In the genomic region with DNA sequence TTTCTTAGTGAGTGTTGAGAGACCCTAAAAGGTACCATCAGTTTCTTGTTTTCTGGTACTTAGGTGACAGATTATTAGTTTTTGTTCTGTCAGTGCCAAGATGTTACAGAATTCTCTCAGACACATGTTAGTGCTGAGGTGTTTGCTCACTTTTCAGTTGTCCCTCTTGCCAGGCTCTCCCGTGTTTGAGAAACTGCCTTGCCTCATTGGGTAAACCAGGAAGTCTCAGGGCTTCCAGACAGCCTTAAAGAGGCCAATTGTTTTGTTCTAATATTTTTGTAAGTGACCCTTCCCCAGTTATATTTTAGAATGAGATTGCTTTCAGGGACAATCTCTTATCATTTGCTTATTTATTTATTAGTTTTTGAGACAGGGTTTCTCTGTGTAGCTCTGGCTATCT, we compare ENCODE assay signal across 8 mouse cellular contexts. TPM values are rescaled to one million over a fixed set of nuclear protein-coding genes. Genes with fewer than 3 reads are reported as not detected.
DNase-seq lines count a peak whose midpoint lies in the region; ATAC-seq and TF ChIP-seq lines count a peak whose summit lies in the region.

No protein-coding gene starts in this region.

- H3K4me3 ChIP-seq in liver, adult 2 months (ENCODE audit: insufficient read depth, low read depth, low read length) = no peak overlapping the region; the same call in 1 of the 2 replicates
- peak overlapping the region; percentile 94 for H3K4me3 ChIP-seq in forebrain, embryonic 13.5 days
- peak overlapping the region; percentile 97; the same call in 1 of the 2 replicates for H3K4me3 ChIP-seq in limb, embryonic 14.5 days (replicated peaks; ENCODE audit: low read length)
- H3K4me3 ChIP-seq in neural tube, embryonic 14.5 days (ENCODE audit: low read depth, low read length) = peak overlapping the region; percentile 90

- peaks cover 3% of the 10 kb centered on the region; the same call in 1 of the 2 replicates for H3K36me3 ChIP-seq in liver, adult 2 months (ENCODE audit: control insufficient read depth, insufficient read depth, low read length)
- H3K36me3 ChIP-seq in forebrain, embryonic 13.5 days (ENCODE audit: poor library complexity, severe bottlenecking) = peaks cover 6% of the 10 kb centered on the region
- H3K36me3 ChIP-seq in limb, embryonic 14.5 days (ENCODE audit: control insufficient read depth, insufficient read depth, low read length) = peaks cover 10% of the 10 kb centered on the region
- H3K36me3 ChIP-seq in neural tube, embryonic 14.5 days (ENCODE audit: control insufficient read depth, insufficient read depth, low read length) = peaks cover 4% of the 10 kb centered on the region; the same call in 1 of the 2 replicates

- peak overlapping the region; percentile 79 for H3K4me2 ChIP-seq in forebrain, embryonic 13.5 days
- H3K4me2 ChIP-seq in limb, embryonic 14.5 days (replicated peaks; ENCODE audit: low read depth, low read length, severe bottlenecking) = peak overlapping the region; percentile 79; the same call in 1 of the 2 replicates
- peak overlapping the region; percentile 95 for H3K4me2 ChIP-seq in neural tube, embryonic 14.5 days (ENCODE audit: low read depth, low read length)

- H3K9me3 ChIP-seq in forebrain, embryonic 13.5 days (replicated peaks) = no peaks in the 10 kb centered on the region
- no peaks in the 10 kb centered on the region for H3K9me3 ChIP-seq in limb, embryonic 14.5 days (ENCODE audit: control insufficient read depth, low read length)
- H3K9me3 ChIP-seq in neural tube, embryonic 14.5 days (ENCODE audit: control insufficient read depth, low read length) = no peaks in the 10 kb centered on the region

- no peak for TF ChIP-seq CTCF in liver, adult 2 months (IDR thresholded peaks at IDR 0.05; ENCODE audit: low read depth, low read length)

- DNase-seq in liver, adult 2 months (ENCODE audit: extremely low read depth, low read depth, low spot score) = peak; percentile 90
- no peak for DNase-seq in liver
- DNase-seq in limb, embryonic 14.5 days (ENCODE audit: low spot score) = no peak
- no peak for DNase-seq in left cerebral cortex, postnatal 4 days
- no peak for DNase-seq in kidney, adult 11 months

- H3K4me1 ChIP-seq in liver, adult 2 months (ENCODE audit: control insufficient read depth, insufficient read depth, low read length) = peaks cover 21% of the 10 kb centered on the region
- H3K4me1 ChIP-seq in forebrain, embryonic 13.5 days = peaks cover 46% of the 10 kb centered on the region
- peaks cover 13% of the 10 kb centered on the region for H3K4me1 ChIP-seq in limb, embryonic 14.5 days (ENCODE audit: control insufficient read depth, insufficient read depth, low read length)
- H3K4me1 ChIP-seq in neural tube, embryonic 14.5 days (ENCODE audit: control insufficient read depth, insufficient read depth, low read length) = peaks cover 37% of the 10 kb centered on the region

- ATAC-seq in forebrain, embryonic 13.5 days = no peak
- ATAC-seq in limb, embryonic 14.5 days (ENCODE audit: low FRiP score, low read depth) = no peak
- no peak for ATAC-seq in neural tube, embryonic 14.5 days (ENCODE audit: low read depth)
- no peak for ATAC-seq in activated CD4-positive, CD25-positive, alpha-beta regulatory T cell, adult 4 months

- peak overlapping the region; percentile 38 for H3K27ac ChIP-seq in liver, adult 2 months (replicated peaks; ENCODE audit: insufficient read depth, low read depth, low read length)
- no peak overlapping the region for H3K27ac ChIP-seq in forebrain, embryonic 13.5 days
- H3K27ac ChIP-seq in limb, embryonic 14.5 days (replicated peaks; ENCODE audit: low read depth, low read length) = no peak overlapping the region
- no peak overlapping the region for H3K27ac ChIP-seq in neural tube, embryonic 14.5 days (ENCODE audit: low read depth, low read length)

- no peak for TF ChIP-seq POLR2A in liver, adult 2 months (IDR thresholded peaks at IDR 0.05; ENCODE audit: extremely low read depth, insufficient read depth, low read length)
- TF ChIP-seq POLR2A in limb, embryonic 14.5 days (IDR thresholded peaks at IDR 0.05; ENCODE audit: borderline replicate concordance, extremely low read depth, insufficient read depth, insufficient read length) = no peak

- intact Hi-C loops in left cerebral cortex, postnatal 4 days (cut with DNase I) = no loop called here

- peak overlapping the region; percentile 38 for H3K9ac ChIP-seq in liver, adult 2 months (ENCODE audit: low read depth, low read length)
- H3K9ac ChIP-seq in forebrain, embryonic 13.5 days = peak overlapping the region; percentile 47
- no peak overlapping the region for H3K9ac ChIP-seq in limb, embryonic 14.5 days (ENCODE audit: low read depth, low read length, severe bottlenecking)
- no peak overlapping the region for H3K9ac ChIP-seq in neural tube, embryonic 14.5 days (replicated peaks; ENCODE audit: low read depth, low read length)

- H3K27me3 ChIP-seq in liver, adult 2 months (ENCODE audit: control insufficient read depth, insufficient read depth, low read length) = no peaks in the 10 kb centered on the region
- no peaks in the 10 kb centered on the region for H3K27me3 ChIP-seq in forebrain, embryonic 13.5 days
- no peaks in the 10 kb centered on the region for H3K27me3 ChIP-seq in limb, embryonic 14.5 days (ENCODE audit: control insufficient read depth, insufficient read depth, low read length)
- H3K27me3 ChIP-seq in neural tube, embryonic 14.5 days (ENCODE audit: control insufficient read depth, insufficient read depth, low read length) = no peaks in the 10 kb centered on the region

- 0% methylated on average over 1 of the region's 1 CpGs for WGBS in liver, adult 2 months
- 16% methylated on average over 1 of the region's 1 CpGs for WGBS in forebrain, embryonic 13.5 days
- 0% methylated on average over 1 of the region's 1 CpGs for WGBS in limb, embryonic 14.5 days
- 8% methylated on average over 1 of the region's 1 CpGs for WGBS in neural tube, embryonic 14.5 days

- H3K79me2 ChIP-seq in liver, adult 2 months (ENCODE audit: control insufficient read depth, insufficient read depth, low read length) = peaks cover 26% of the 10 kb centered on the region; the same call in 1 of the 2 replicates

RNA-seq across cellular contexts. Expression of a gene that starts 2.1 kb away (rescaled TPM):
- 25.4 and 33.1 TPM in 2 replicates for total RNA-seq in liver, adult 2 months (2014; rRNA removed)
- 26.3 and 30.3 TPM in 2 replicates for polyA plus RNA-seq in liver, adult 2 months (2012; rRNA removed)
- 117 and 133 TPM in 2 replicates for polyA plus RNA-seq in forebrain, embryonic 13.5 days (2015; fragmentation: Nextera tagmentation; extraction: Ambion mirVana)
- polyA plus RNA-seq in limb, embryonic 14.5 days (2012; rRNA removed) = 69.5 and 86.3 TPM in 2 replicates
- polyA plus RNA-seq in limb, embryonic 14.5 days (2014; fragmentation: Nextera tagmentation; extraction: Ambion mirVana) = 83.8 and 91.1 TPM in 2 replicates
- 94.8 and 99.6 TPM in 2 replicates for polyA plus RNA-seq in neural tube, embryonic 14.5 days (2014; fragmentation: Nextera tagmentation; extraction: Ambion mirVana)
- 10 to 100 TPM; 59.1 to 64.8 TPM for polyA plus RNA-seq in activated CD4-positive, CD25-positive, alpha-beta regulatory T cell, adult 4 months (2017; shearing (Covaris generic))
- total RNA-seq in left cerebral cortex, postnatal 4 days (2021) = 100 to 1,000 TPM; 137 to 139 TPM

Comparison
In these comparisons a context has a peak if more than half of its experiments do, and no peak if none do; other contexts are left out.
1. H3K9ac ChIP-seq: peak in liver, adult 2 months (single experiment) and forebrain, embryonic 13.5 days (single experiment); none in limb, embryonic 14.5 days (single experiment) and neural tube, embryonic 14.5 days (single experiment).
2. Peak in every context shown above with its lines, with median percentiles within 50 percentile points of each other: H3K4me2 ChIP-seq.